9 mouse cellular contexts compared by ENCODE assay signal in genomic region chr9:71128911-71129310, GRCm38 (mm10). TPM values are rescaled to one million over a fixed set of nuclear protein-coding genes. Genes with fewer than 3 reads are reported as not detected.
DNase-seq lines count a peak whose midpoint lies in the region; ATAC-seq lines count a peak whose summit lies in the region.
"Had no signal": no experiment of that assay in that cellular context is flagged by ENCODE, and none has a peak within 500 bp of the region (broad histone marks: within the 10 kb centered on the region; RNA-seq: fewer than 3 reads in every experiment).

No protein-coding gene starts in this region.

- no peaks in the 10 kb centered on the region for H3K36me3 ChIP-seq in liver, embryonic 16.5 days (ENCODE audit: control insufficient read depth, insufficient read depth)
- H3K36me3 ChIP-seq: hindbrain, embryonic 15.5 days had no signal

- DNase-seq in ovary, adult 18-20 months (ENCODE audit: low spot score): peak; percentile 20
- DNase-seq in ovary, postnatal 36 days (ENCODE audit: low spot score): no peak
- DNase-seq in brain, embryonic 18.5 days (ENCODE audit: low read depth, low spot score): peak; percentile 14
- peak; percentile 13 to 51 for DNase-seq in frontal cortex, postnatal 14 days (ENCODE audit: low spot score in 2 of 2)
- peak; percentile 80 for DNase-seq in kidney, postnatal 14 days
- peak; percentile 60 for DNase-seq in right cerebral cortex, postnatal 14 days
- DNase-seq in Muller cell, postnatal 12 days (ENCODE audit: inconsistent ontology term): no peak

- H3K4me1 ChIP-seq in liver, embryonic 16.5 days (ENCODE audit: control insufficient read depth, low read depth, low read length): peaks cover 8% of the 10 kb centered on the region
- H3K4me1 ChIP-seq: hindbrain, embryonic 15.5 days had no signal

- no peaks in the 10 kb centered on the region for H3K27me3 ChIP-seq in liver, embryonic 16.5 days (ENCODE audit: control insufficient read depth, insufficient read depth, low read depth, low read length)
- H3K27me3 ChIP-seq: hindbrain, embryonic 15.5 days had no signal

- H3K27ac ChIP-seq in liver, embryonic 16.5 days (ENCODE audit: low read length): no peak overlapping the region
- H3K27ac ChIP-seq: hindbrain, embryonic 15.5 days had no signal

- 34% methylated on average over 5 of the region's 5 CpGs for WGBS in liver, embryonic 16.5 days (ENCODE audit: insufficient replicate concordance)

- ATAC-seq in liver, embryonic 16.5 days (ENCODE audit: low read depth): peak; percentile 66

- H3K9ac ChIP-seq in liver, embryonic 16.5 days (ENCODE audit: low read depth, low read length): no peak overlapping the region
- H3K9ac ChIP-seq: hindbrain, embryonic 15.5 days had no signal

- no peak overlapping the region for H3K4me2 ChIP-seq in liver, embryonic 16.5 days (ENCODE audit: low read depth, low read length)
- H3K4me2 ChIP-seq: hindbrain, embryonic 15.5 days had no signal

- H3K9me3 ChIP-seq in liver, embryonic 16.5 days (replicated peaks; ENCODE audit: control insufficient read depth, low read length): no peaks in the 10 kb centered on the region
- H3K9me3 ChIP-seq: hindbrain, embryonic 15.5 days had no signal

- H3K4me3 ChIP-seq in liver, embryonic 16.5 days (ENCODE audit: low read depth, low read length): no peak overlapping the region
- H3K4me3 ChIP-seq: hindbrain, embryonic 15.5 days had no signal

RNA-seq across cellular contexts. Expression of gene Aqp9, which starts 39.6 kb away (rescaled TPM):
- polyA plus RNA-seq in liver, embryonic 16.5 days (2015; fragmentation: Nextera tagmentation; extraction: Ambion mirVana): 7.5 and 9.0 TPM in 2 replicates

Comparison
In these comparisons a context has a peak if more than half of its experiments do, and no peak if none do; other contexts are left out.
1. DNase-seq: peak in ovary, adult 18-20 months (single experiment), brain, embryonic 18.5 days (single experiment), frontal cortex, postnatal 14 days (2 of 2), kidney, postnatal 14 days (single experiment) and right cerebral cortex, postnatal 14 days (single experiment); none in ovary, postnatal 36 days (single experiment) and Muller cell, postnatal 12 days (single experiment).